Mouse (Mus musculus): ENCODE data around the gene Nmi.

Gene Nmi

DNA sequence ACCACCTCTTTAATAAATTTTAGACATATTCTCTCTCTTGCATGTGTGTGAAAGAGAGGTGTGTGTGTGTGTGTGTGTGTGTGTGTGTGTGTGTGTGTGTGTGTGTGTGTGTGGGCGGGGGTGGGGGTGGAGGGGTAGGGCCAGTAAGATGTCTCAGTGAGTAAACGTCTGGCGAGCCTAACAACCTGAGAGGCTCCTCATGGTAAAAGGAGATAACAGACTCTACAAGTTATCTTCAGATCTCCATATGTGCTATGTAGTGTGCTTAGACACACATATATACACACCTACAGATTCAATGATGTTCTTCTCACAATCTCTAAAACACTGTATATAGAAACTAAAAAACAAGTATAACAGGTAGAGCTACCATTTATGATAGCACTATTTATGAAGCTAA is 34.5 kb downstream of the Nmi start:
- DNase-seq = no peak

DNA sequence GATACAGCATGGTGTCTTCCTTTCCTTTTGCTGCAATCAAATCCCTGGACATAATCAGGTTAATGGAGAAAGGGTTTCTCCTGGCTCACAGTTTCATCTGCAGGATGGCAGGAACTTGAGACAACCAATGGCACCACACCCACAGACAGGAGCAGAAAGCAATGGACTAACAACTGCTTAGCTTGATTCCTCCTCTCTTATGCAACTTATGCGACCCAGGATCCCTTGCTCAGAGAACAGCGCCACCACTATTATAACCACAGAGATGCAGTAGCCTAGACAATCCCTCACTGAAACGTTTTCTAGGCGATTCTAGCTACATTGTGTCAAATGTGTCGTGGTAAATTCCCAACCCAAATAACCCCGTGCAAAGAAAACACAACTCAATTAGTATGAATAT is 36.3 kb downstream of the Nmi start:
- DNase-seq = no peak

DNA sequence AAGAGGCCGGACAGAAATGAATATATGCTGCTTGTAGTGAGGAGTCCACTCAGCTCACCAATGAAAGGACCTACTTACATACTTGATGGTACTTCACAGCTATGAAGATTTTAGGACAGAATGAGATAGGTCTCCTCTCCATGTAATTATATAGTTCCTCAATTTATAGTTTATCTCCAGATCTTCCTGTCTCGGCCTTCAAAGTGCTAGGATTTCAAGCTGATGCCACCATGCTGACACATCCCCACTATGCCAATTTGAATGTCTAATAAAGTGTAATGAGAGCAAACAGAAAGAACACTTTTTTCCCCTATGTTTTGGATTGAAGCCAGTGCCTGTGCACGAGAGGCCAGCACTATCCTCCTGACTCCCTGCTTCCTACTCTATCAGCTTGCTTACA is 36.7 kb downstream of the Nmi start:
- no peak for DNase-seq

DNA sequence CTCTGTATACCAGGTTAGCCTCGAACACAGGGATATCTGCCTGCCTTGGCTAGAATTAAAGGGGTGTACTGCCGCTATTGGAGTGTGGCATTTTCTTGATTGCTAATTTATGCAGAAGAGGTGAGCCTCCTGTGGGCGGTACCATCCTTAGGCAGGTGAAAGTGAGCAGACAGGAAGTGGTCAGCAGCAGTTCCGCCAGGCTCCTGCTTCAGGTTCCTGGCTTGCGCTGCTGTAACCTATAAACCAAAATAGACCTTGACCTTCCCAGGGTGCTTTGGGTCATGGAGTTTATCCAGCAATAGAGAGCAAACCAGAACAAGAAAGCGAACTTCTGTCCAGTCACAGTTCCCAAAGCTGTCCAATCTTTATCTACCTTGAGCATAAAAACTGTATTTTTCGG is 37.4 kb downstream of the Nmi start:
- no peak for DNase-seq

DNA sequence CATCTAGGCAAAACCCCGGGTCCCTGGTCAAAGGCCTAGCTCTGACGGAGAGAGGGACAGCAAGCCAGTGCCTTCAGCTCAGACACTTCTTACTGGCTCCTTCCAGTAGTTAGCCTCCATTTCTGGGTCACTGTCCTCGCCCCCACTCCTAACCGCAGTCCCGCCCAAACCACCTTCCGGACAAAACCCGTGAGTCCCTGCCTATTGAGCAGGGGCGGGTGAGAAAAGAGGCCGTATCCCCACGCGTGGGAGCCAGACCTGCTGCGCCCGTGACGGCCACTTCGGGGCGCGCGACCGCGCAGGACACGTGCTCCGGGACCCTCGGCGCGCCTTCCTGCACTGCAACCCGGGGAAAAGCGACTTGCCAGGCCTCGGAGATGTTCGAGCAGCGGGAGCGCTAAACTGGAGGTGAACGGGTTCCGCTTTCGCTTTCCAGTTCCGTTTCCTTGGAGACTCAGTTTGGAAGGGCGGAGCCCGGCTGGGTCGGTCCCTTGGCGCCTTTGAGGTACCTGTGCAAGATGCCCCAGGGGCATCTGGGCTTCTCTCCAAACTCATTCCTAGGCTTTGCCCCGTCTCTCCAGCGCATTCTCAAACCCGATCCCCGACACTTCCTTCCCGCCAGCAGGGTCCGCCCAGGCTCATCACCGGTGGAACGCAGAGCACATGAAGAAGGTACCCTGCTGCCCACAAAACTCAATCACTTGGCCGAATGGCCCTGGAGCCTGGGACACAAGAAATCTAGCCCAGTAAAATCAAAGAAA is 38.5 kb downstream of the Nmi start, which contains the start of gene Rbm43:
Gene Rbm43, minus strand, starts transcription at position 590 of the 761 bp plus-strand sequence.
- peak; percentile 81 for DNase-seq

DNA sequence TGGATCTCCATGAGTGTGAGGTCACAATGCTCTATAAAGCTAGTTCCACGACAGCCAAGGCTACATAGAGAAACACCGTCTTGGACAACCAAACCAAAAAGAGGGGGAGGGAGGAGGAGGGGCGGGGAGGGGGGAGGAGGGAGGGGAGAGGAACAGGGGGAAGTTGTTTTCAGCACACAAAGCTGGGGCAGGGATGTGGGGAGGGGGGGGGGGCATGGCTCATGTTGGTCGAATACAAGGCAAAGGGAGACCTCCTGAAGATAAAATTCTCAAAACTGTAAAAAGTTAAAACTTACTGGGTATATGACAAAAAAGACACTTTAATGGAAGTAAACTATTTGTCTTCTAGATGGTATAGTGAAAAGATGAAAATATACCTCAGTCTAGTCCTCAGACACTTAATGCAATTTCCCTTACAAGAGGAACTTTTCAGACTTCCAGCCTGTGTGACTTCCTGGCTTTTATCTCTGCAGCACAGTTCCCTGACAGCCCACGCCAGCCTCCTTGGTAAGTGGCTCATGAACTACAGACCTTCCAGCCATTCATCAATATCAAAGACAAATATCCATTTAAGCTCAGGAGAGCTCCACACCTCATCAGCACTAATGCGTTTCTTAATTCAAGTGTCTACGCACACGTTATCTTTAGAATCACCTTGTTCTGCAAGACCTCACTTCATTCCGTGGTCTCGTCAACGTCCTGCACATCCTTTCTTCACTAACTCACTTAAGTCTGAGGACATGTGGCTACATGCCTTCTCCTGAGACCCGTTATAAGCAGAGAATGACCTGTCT is 39.8 kb downstream of the Nmi start:
- DNase-seq = no peak

DNA sequence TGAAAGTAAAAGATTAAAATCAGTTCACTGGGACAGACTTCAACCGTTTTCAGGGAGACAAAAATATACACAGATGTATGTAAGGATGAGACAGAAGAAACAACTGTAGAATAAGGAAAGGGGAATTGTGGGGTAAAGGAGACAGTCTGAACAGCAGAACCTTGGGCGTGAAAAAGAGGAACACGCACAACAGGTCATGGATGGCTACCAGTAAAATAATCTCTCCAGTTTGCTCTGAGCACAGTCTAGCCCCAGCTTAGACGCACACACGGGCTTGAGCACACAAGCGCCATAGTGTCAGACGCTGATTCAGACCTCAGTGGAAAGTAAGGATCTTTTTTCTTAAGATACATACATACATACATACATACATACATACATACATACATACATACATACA is 42.1 kb downstream of the Nmi start:
- no peak for DNase-seq

DNA sequence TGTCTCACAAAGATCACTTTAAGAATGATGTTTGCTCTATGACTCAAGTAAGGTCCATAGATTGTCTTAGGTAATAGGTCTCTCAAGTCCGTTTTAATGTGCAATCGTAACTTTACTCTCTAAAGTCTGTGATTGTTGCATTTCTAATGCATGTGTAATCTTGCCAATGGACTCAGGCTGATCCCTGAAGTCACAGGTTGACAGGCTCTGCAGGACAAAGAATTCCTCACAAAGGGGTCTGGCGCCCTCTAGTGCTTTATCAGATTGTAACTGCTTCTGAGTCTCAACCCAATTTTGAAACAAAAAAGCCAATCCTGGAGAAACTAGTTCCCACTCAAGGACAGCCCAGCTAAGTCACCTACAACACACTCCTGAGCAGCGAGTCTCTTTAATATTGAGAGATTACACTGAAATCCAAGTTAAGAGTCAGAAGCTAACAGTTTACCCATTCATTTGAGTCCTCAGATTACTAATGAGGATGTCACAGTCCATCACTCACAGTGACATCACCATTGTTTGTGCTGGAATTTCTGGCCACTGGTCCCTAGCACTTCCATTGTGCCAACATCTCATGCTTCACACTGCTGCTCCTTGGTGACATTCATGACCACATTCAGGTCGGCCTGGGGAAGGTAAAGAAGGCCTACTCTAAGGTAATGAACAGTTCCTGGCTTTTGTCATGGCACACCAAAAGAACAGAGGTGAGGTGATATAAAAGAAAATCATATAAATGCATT is 58.2 kb downstream of the Nmi start:
- peak; percentile 47 for DNase-seq

DNA sequence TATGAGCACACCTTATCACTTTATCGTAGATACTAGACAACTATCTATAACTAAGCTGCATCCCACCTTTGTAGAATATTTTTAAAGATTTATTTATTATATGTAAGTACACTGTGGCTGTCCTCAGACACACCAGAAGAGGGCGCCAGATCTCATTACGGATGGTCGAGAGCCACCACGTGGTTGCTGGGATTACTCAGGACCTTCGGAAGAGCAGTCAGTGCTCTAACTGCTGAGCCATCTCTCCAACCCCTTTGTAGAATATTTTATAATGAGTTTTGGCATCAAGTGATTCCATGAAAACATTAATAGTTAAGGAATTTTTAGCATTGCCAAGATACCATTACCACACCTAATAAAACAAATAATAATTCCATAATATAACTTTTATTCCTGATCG is 58.8 kb downstream of the Nmi start:
- no peak for DNase-seq

DNA sequence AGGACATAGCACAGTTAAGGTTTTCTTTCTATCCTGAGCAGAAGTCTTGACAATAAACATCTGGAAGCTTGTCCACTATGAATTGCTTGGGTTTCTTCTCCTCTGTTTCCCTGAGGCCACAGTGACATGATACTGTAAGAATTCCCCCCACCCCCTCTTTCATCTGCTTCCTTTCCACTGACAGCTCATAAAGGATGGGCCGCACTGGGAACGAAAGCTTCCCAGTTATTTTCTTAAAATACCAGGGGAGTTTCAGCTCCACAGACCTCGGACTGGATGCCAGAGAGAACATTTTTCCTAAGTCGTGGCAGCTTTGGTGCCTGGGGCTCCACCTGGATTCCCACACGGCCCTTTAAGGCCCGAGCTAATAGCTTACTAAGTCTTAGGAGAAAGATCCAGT is 60.6 kb downstream of the Nmi start:
- no peak for DNase-seq

DNA sequence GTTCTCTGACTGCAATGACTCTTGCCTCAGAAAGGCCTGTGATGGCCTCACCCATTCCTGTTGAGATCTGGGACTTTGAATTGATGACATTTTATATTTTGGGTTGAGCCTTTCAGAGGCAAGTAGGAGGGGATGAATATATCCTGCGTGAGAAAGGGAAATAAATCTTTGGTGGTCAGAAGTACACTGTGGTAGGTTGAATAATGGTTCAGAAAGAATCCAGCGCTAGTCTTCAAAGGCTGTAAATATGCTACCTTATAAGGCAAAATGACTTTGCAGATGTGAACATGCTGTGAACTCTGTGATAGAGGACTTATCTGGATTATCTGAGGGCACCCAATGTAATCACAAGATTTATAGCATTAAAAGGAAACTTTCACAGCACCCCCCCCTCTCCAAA is 61.4 kb downstream of the Nmi start:
- no peak for DNase-seq

DNA sequence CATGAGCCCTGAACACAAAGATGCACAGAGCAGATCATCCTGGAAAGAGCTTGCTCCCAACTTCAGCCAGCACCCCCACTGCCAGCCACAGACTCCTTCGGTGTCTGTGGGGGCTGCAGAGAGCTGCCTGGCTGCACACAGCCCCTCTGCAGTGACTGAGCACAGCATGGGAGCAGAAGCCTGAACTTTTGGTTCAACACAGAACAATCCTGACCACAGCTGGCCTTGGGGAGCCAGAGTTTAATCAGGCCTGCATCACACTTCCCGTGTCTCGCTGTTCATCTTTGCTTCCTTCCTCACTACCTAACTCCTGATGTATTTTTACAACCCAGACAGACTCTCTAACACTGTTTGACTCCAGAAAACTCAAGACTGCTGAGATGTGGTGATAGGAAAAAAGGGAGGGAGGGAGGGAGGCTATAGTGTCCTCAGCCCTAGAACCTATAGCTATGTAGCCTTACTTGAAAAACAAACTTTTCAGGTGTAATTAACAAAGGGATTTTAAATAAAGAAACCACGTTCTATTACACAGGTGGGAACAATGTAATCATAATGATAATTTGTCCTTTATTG is 65.7 kb downstream of the Nmi start:
- DNase-seq = no peak

DNA sequence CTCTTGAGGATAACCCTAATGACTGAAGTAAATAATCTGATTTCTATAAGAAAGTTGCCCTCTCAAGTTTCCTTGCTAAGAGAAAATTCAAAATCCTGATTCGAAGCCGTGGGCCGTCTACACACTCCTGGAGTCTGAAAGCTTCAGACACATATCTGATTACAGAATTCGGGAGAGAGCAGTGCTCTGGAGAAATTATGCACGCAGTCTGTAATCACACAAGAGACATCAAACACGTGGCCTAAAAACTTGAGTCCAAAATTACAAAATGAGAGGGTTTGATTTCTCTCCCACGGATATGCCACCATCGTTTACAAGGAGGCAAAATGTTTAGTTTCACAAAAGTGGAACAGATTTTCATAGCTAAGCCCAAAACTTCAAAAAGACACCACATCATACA is 67.7 kb downstream of the Nmi start:
- DNase-seq = no peak

Data from cerebellum, adult 11-12 months (tissue).